Mouse (Mus musculus): ENCODE results near the gene Brd7. TPM values are rescaled to one million over a fixed set of nuclear protein-coding genes. Genes with fewer than 3 reads are reported as not detected.

The Brd7 gene
- total RNA-seq, 2 experiments from 2014 or later = 51.1 to 53.5 TPM

- no peak for DNase-seq (ENCODE audit: low spot score in 2 of 2)
Observed at GRCm38 (mm10) chr8:88285469-88286356, 76.3 kb downstream of the Brd7 start.

GRCm38 (mm10) chr8:88284738-88285137 is 77.3 kb downstream of the Brd7 start:
- DNase-seq (ENCODE audit: low spot score in 2 of 2) = no peak

- DNase-seq (ENCODE audit: low spot score in 2 of 2) = no peak
Observed at GRCm38 (mm10) chr8:88283243-88284115, 78.5 kb downstream of the Brd7 start.

- no peak for DNase-seq (ENCODE audit: low spot score in 2 of 2)
Observed at GRCm38 (mm10) chr8:88282684-88283083, 79.3 kb downstream of the Brd7 start.

Other genes with a start within 250 kb of the Brd7 start
- 10 to 100 TPM; 37.3 to 38.9 TPM for gene Cnep1r1, start 243.4 kb downstream of the Brd7 start, total RNA-seq (2021)
- gene Heatr3, start 224.3 kb downstream of the Brd7 start, total RNA-seq (2021) = 10 to 100 TPM; 26.5 to 27.1 TPM
- 10 to 100 TPM; 36.8 to 44.7 TPM for gene Tent4b, start 163.0 kb downstream of the Brd7 start, total RNA-seq (2021)
- gene Adcy7, start 89.8 kb downstream of the Brd7 start, total RNA-seq (2021) = 1 to 10 TPM; 3.8 to 4.8 TPM
- gene Nkd1, start 159.2 kb upstream of the Brd7 start, total RNA-seq (2021) = 10 to 100 TPM; 13.0 to 13.8 TPM

All from left cerebral cortex, adult 18-20 months (tissue).